Mouse (Mus musculus) midbrain, embryonic 13.5 days (tissue): Measurements from ENCODE around the gene Rpgr. TPM values are rescaled to one million over a fixed set of nuclear protein-coding genes. Genes with fewer than 3 reads are reported as not detected.

ENCODE experiments used
- ATAC-seq: fragments of 200-750 bp; cut with Nextera tagmentation; 2 replicates; pipeline ENCODE4 v1.8.0; 2017; ENCODE audit warnings: mild to moderate bottlenecking, moderate TSS enrichment, moderate library complexity
- H3K27ac ChIP-seq: fragments of 300-500 bp; sonication (generic); 2 replicates; pipeline ENCODE4 v1.5.1; 2015; ENCODE audit warnings: inconsistent platforms, mild to moderate bottlenecking, moderate library complexity
- H3K27me3 ChIP-seq: fragments of 300-500 bp; sonication (generic); 2 replicates; pipeline ENCODE4 v1.6.1; 2015; ENCODE audit warnings: mild to moderate bottlenecking, inconsistent platforms
- H3K36me3 ChIP-seq: fragments of 300-500 bp; sonication (generic); 2 replicates; pipeline ENCODE4 v1.6.1; 2015; ENCODE audit warnings: mild to moderate bottlenecking, inconsistent platforms
- H3K4me1 ChIP-seq: fragments of 300-500 bp; sonication (generic); replicated peaks from 2 replicates; pipeline ENCODE4 v1.6.1; 2015; ENCODE audit warnings: inconsistent platforms
- H3K4me2 ChIP-seq: fragments of 300-500 bp; sonication (generic); replicated peaks from 2 replicates; pipeline ENCODE4 v1.6.1; 2015; ENCODE audit warnings: moderate library complexity, mild to moderate bottlenecking, inconsistent platforms
- H3K4me3 ChIP-seq: fragments of 300-500 bp; sonication (generic); replicated peaks from 2 replicates; pipeline ENCODE4 v1.5.1; 2015; ENCODE audit warnings: mild to moderate bottlenecking, inconsistent platforms
- H3K9ac ChIP-seq: fragments of 300-500 bp; sonication (generic); replicated peaks from 2 replicates; pipeline ENCODE4 v1.6.1; 2015; ENCODE audit warnings: mild to moderate bottlenecking, inconsistent platforms
- H3K9me3 ChIP-seq: fragments of 300-500 bp; sonication (generic); 2 replicates; pipeline ENCODE4 v1.6.1; 2016; ENCODE audit warnings: mild to moderate bottlenecking, inconsistent platforms
- WGBS: fragments of 180-500 bp; shearing (Covaris S2); methylation state at CpG from one replicate; pipeline ENCODE4 v1.1.7; 2015; 5-methylcytosine and 5-hydroxymethylcytosine counted together
- polyA plus RNA-seq: library from polyadenylated mRNA; unstranded; fragments of >200 nt; fragmentation: Nextera tagmentation; extraction: Ambion mirVana; gene quantifications from 2 replicates; pipeline ENCODE4 v1.2.1, GENCODE M21; 2015

Gene Rpgr
- polyA plus RNA-seq: 48.0 and 49.2 TPM in 2 replicates

GRCm38 (mm10) chrX:10216410-10216949, at the start of gene Rpgr:
Gene Rpgr (minus strand): TSS chrX:10216920.
- H3K27me3 ChIP-seq: no peaks in the 10 kb centered on the region
- H3K9me3 ChIP-seq: no peaks in the 10 kb centered on the region
- peak within 1 kb of the TSS; percentile 52 for H3K4me3 ChIP-seq
- peak within 1 kb of the TSS; percentile 81 for H3K27ac ChIP-seq
- H3K4me2 ChIP-seq: peak within 1 kb of the TSS; percentile 60
- ATAC-seq: peak; percentile 99
- H3K36me3 ChIP-seq: no peaks in the 10 kb centered on the region
- peaks cover 7% of the 10 kb centered on the region for H3K4me1 ChIP-seq
- 17% methylated on average over 45 of the region's 47 CpGs for WGBS
- H3K9ac ChIP-seq: peak within 1 kb of the TSS; percentile 62

- Histone ChIP-seq H3K36me3 (no peaks in the 10 kb centered on the region), H3K4me3 (no peak overlapping the region), H3K4me2 (no peak overlapping the region), H3K27me3 (no peaks in the 10 kb centered on the region), H3K9me3 (no peaks in the 10 kb centered on the region), H3K9ac (no peak overlapping the region), H3K4me1 (no peaks in the 10 kb centered on the region), H3K27ac (no peak overlapping the region)
- WGBS: 70% methylated on average over 5 of the region's 5 CpGs
- no peak for ATAC-seq
These were observed 41.5 kb upstream of the Rpgr start for GRCm38 (mm10) chrX:10258260-10258659.

GRCm38 (mm10) chrX:10257774-10258173, 41.1 kb upstream of the Rpgr start:
- H3K4me1 ChIP-seq: no peaks in the 10 kb centered on the region
- no peak overlapping the region for H3K27ac ChIP-seq
- no peaks in the 10 kb centered on the region for H3K36me3 ChIP-seq
- no peak overlapping the region for H3K4me3 ChIP-seq
- H3K4me2 ChIP-seq: no peak overlapping the region
- ATAC-seq: no peak
- 84% methylated on average over 1 of the region's 1 CpGs for WGBS
- H3K9ac ChIP-seq: no peak overlapping the region
- H3K27me3 ChIP-seq: no peaks in the 10 kb centered on the region
- H3K9me3 ChIP-seq: no peaks in the 10 kb centered on the region

- no peaks in the 10 kb centered on the region for H3K4me1 ChIP-seq
- H3K36me3 ChIP-seq: no peaks in the 10 kb centered on the region
- no peak for ATAC-seq
- no peak within 1 kb of the TSS for H3K4me3 ChIP-seq
- WGBS: 48% methylated on average over 2 of the region's 2 CpGs
- H3K27me3 ChIP-seq: no peaks in the 10 kb centered on the region
- no peak within 1 kb of the TSS for H3K9ac ChIP-seq
- H3K4me2 ChIP-seq: no peak within 1 kb of the TSS
- no peak within 1 kb of the TSS for H3K27ac ChIP-seq
- no peaks in the 10 kb centered on the region for H3K9me3 ChIP-seq
These were observed 35.3 kb upstream of the Rpgr start, which contains the start of gene Otc for GRCm38 (mm10) chrX:10251852-10252504. Gene Otc (plus strand): TSS chrX:10252305.

- no peaks in the 10 kb centered on the region for H3K27me3 ChIP-seq
- H3K4me2 ChIP-seq: no peak overlapping the region
- no peak overlapping the region for H3K27ac ChIP-seq
- no peaks in the 10 kb centered on the region for H3K36me3 ChIP-seq
- H3K4me3 ChIP-seq: no peak overlapping the region
- H3K9me3 ChIP-seq: no peaks in the 10 kb centered on the region
- H3K4me1 ChIP-seq: no peaks in the 10 kb centered on the region
- no peak overlapping the region for H3K9ac ChIP-seq
- ATAC-seq: no peak
These were observed 34.6 kb upstream of the Rpgr start for GRCm38 (mm10) chrX:10251357-10251756.

- Histone ChIP-seq H3K36me3 (no peaks in the 10 kb centered on the region), H3K27me3 (no peaks in the 10 kb centered on the region), H3K4me2 (no peak overlapping the region), H3K4me1 (no peaks in the 10 kb centered on the region), H3K27ac (no peak overlapping the region), H3K4me3 (no peak overlapping the region), H3K9me3 (no peaks in the 10 kb centered on the region), H3K9ac (no peak overlapping the region)
- 76% methylated on average over 3 of the region's 3 CpGs for WGBS
- no peak for ATAC-seq
These were observed 27.2 kb upstream of the Rpgr start for GRCm38 (mm10) chrX:10243916-10244315.

- Histone ChIP-seq H3K9me3 (no peaks in the 10 kb centered on the region), H3K36me3 (no peaks in the 10 kb centered on the region), H3K4me2 (no peak overlapping the region), H3K27me3 (no peaks in the 10 kb centered on the region), H3K9ac (no peak overlapping the region), H3K4me1 (no peaks in the 10 kb centered on the region), H3K4me3 (no peak overlapping the region), H3K27ac (no peak overlapping the region)
- ATAC-seq: no peak
- WGBS: 38% methylated on average over 4 of the region's 4 CpGs
These were observed 22.8 kb upstream of the Rpgr start for GRCm38 (mm10) chrX:10239515-10239914.

- no peak overlapping the region for H3K9ac ChIP-seq
- no peak overlapping the region for H3K27ac ChIP-seq
- H3K4me2 ChIP-seq: no peak overlapping the region
- no peaks in the 10 kb centered on the region for H3K9me3 ChIP-seq
- H3K36me3 ChIP-seq: no peaks in the 10 kb centered on the region
- no peaks in the 10 kb centered on the region for H3K4me1 ChIP-seq
- no peaks in the 10 kb centered on the region for H3K27me3 ChIP-seq
- no peak for ATAC-seq
- 75% methylated on average over 3 of the region's 3 CpGs for whole genome bisulfite sequencing
- no peak overlapping the region for H3K4me3 ChIP-seq
These were observed 17.9 kb upstream of the Rpgr start for GRCm38 (mm10) chrX:10234617-10235016.

GRCm38 (mm10) chrX:10233051-10233450, 16.3 kb upstream of the Rpgr start:
- no peak overlapping the region for H3K27ac ChIP-seq
- WGBS: 77% methylated on average over 2 of the region's 2 CpGs
- no peaks in the 10 kb centered on the region for H3K9me3 ChIP-seq
- H3K9ac ChIP-seq: no peak overlapping the region
- no peak overlapping the region for H3K4me2 ChIP-seq
- no peaks in the 10 kb centered on the region for H3K27me3 ChIP-seq
- H3K4me1 ChIP-seq: no peaks in the 10 kb centered on the region
- H3K4me3 ChIP-seq: no peak overlapping the region
- ATAC-seq: no peak
- H3K36me3 ChIP-seq: no peaks in the 10 kb centered on the region

GRCm38 (mm10) chrX:10219281-10219680, 2.6 kb upstream of the Rpgr start:
- H3K4me2 ChIP-seq: no peak overlapping the region
- no peak overlapping the region for H3K4me3 ChIP-seq
- no peaks in the 10 kb centered on the region for H3K9me3 ChIP-seq
- H3K4me1 ChIP-seq: peaks cover 7% of the 10 kb centered on the region
- no peaks in the 10 kb centered on the region for H3K36me3 ChIP-seq
- no peaks in the 10 kb centered on the region for H3K27me3 ChIP-seq
- WGBS: 69% methylated on average over 6 of the region's 6 CpGs
- H3K9ac ChIP-seq: no peak overlapping the region
- H3K27ac ChIP-seq: no peak overlapping the region
- ATAC-seq: no peak

GRCm38 (mm10) chrX:10215972-10216371, 748 bp downstream of the Rpgr start:
- Histone ChIP-seq H3K27me3 (no peaks in the 10 kb centered on the region), H3K4me1 (peaks cover 7% of the 10 kb centered on the region), H3K9me3 (no peaks in the 10 kb centered on the region), H3K4me2 (peak overlapping the region; percentile 60), H3K36me3 (no peaks in the 10 kb centered on the region), H3K4me3 (peak overlapping the region; percentile 52), H3K9ac (peak overlapping the region; percentile 62), H3K27ac (peak overlapping the region; percentile 81)
- 32% methylated on average over 16 of the region's 16 CpGs for WGBS
- ATAC-seq: peak; percentile 68

GRCm38 (mm10) chrX:10205937-10206336, 10.8 kb downstream of the Rpgr start:
- Histone ChIP-seq H3K9me3 (no peaks in the 10 kb centered on the region), H3K4me1 (no peaks in the 10 kb centered on the region), H3K9ac (no peak overlapping the region), H3K27me3 (no peaks in the 10 kb centered on the region), H3K27ac (no peak overlapping the region), H3K4me3 (no peak overlapping the region), H3K4me2 (no peak overlapping the region), H3K36me3 (peaks cover 19% of the 10 kb centered on the region; the same call in 1 of the 2 replicates)
- WGBS: 79% methylated on average over 5 of the region's 5 CpGs
- ATAC-seq: no peak

- ATAC-seq: no peak
- no peaks in the 10 kb centered on the region for H3K4me1 ChIP-seq
- 24% methylated on average over 2 of the region's 2 CpGs for WGBS
- H3K4me3 ChIP-seq: no peak overlapping the region
- H3K9me3 ChIP-seq: no peaks in the 10 kb centered on the region
- H3K36me3 ChIP-seq: 0 out of 2 replicates have a peak, but pooled peaks cover 7% of the 10 kb centered on the region
- no peak overlapping the region for H3K4me2 ChIP-seq
- no peak overlapping the region for H3K9ac ChIP-seq
- H3K27me3 ChIP-seq: no peaks in the 10 kb centered on the region
- no peak overlapping the region for H3K27ac ChIP-seq
These were observed 15.4 kb downstream of the Rpgr start for GRCm38 (mm10) chrX:10201289-10201688.
